Mouse (Mus musculus): ENCODE measurements around the gene Hoxb13. TPM values are rescaled to one million over a fixed set of nuclear protein-coding genes. Genes with fewer than 3 reads are reported as not detected.

Hoxb13 gene
- polyA plus RNA-seq, 1 experiment, result 0.11 TPM

DNA sequence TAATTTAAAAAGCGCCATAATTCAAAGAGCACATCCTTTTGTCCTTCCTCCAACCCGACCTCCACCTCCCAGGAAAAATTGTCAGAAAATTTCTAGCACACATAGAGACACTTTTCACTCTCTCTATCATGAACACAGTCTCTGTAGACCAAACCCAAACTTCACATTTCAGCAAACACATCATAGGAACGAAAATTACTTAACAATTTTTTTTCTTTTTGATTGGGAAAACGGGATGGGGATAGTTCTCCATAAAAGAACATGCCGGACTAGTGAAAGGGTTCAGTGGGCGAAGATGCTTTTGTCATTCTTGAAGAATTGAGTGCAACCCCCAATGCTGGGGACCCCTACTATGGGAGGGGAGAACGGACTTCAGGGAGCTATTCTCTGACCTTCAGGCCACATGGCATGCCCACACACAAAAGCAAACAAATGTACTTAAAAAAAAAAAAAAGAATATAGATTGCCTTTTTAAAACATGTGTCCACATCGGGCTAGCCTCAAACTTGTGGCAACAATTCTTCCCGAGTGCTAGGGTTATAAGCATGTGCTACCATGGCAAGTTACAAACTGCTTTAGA, 18.1 kb upstream of the Hoxb13 start:
- Histone ChIP-seq H3K4me1 (ENCODE audit: control insufficient read depth, insufficient read depth, insufficient read length, low read length) (peaks cover 3% of the 10 kb centered on the region; the same call in 1 of the 2 replicates), H3K27ac (ENCODE audit: insufficient read depth, low read depth, low read length) (no peak overlapping the region), H3K36me3 (ENCODE audit: control insufficient read depth, insufficient read depth, low read length) (no peaks in the 10 kb centered on the region), H3K4me3 (ENCODE audit: low read depth, low read length) (no peak overlapping the region), H3K27me3 (ENCODE audit: control insufficient read depth, insufficient read depth, low read length) (peaks cover 77% of the 10 kb centered on the region)
- 8% methylated on average over 9 of the region's 9 CpGs for WGBS
- TF ChIP-seq CTCF (IDR thresholded peaks at IDR 0.05; ENCODE audit: extremely low read depth, insufficient read length, insufficient replicate concordance, low read depth, low read length) (no peak), POLR2A (IDR thresholded peaks at IDR 0.05; ENCODE audit: low read depth, low read length) (no peak)

DNA sequence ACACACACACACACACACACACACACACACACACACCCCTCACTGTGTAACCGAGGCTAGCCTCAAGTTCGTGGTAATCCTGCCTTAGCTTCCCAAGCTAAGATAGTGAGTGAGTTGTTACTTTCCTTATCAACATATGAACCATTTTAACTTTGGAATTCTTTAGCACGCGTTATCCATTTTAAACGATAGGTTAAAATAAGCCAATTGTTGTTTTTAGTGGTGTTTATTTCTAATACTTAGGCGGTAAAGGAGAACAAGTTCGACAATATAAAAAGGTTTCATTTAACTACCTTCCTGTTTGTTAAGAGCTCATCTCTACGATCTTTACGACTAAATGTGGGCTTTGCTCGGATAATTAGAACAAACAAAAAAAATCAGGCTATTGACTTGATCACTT, 17.3 kb upstream of the Hoxb13 start:
- Histone ChIP-seq H3K27me3 (ENCODE audit: control insufficient read depth, insufficient read depth, low read length) (peaks cover 74% of the 10 kb centered on the region), H3K27ac (ENCODE audit: insufficient read depth, low read depth, low read length) (no peak overlapping the region), H3K36me3 (ENCODE audit: control insufficient read depth, insufficient read depth, low read length) (no peaks in the 10 kb centered on the region), H3K4me3 (ENCODE audit: low read depth, low read length) (no peak overlapping the region), H3K4me1 (ENCODE audit: control insufficient read depth, insufficient read depth, insufficient read length, low read length) (peaks cover 3% of the 10 kb centered on the region; the same call in 1 of the 2 replicates)
- TF ChIP-seq CTCF (IDR thresholded peaks at IDR 0.05; ENCODE audit: extremely low read depth, insufficient read length, insufficient replicate concordance, low read depth, low read length) (no peak), POLR2A (IDR thresholded peaks at IDR 0.05; ENCODE audit: low read depth, low read length) (no peak)
- WGBS, result 3% methylated on average over 10 of the region's 10 CpGs

DNA sequence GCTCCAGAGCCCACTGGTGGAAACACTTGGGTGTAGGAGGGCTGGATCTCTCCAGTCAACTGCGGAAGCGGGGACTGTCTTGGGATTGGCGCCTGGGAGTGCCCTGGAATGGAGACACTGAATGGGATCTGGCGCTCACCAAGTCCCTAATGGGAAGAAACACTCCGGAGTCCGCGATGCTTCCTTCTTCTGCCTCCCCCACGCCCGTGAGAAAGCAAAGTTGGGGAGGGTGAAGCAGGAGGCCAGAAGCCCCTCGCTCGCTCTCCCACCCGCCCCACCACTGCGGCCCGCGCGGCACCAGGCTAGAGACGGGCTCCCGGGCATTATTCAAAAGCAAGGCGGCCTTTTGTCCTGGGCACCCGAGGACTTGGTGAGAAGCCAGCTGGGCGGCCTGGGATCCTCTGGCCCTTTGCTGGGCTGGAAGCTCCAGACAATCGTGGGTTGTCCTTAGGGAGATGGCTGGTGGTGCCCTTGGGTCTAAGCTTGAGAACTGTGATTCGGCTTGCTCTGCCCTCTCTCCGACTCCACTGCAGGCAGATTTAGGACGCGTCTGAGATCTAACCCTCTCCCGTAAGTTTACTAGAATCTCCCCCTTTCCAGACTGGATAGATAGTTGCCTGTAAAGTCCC, 16.5 kb upstream of the Hoxb13 start:
- TF ChIP-seq POLR2A (IDR thresholded peaks at IDR 0.05; ENCODE audit: low read depth, low read length) (no peak), CTCF (IDR thresholded peaks at IDR 0.05; ENCODE audit: extremely low read depth, insufficient read length, insufficient replicate concordance, low read depth, low read length) (no peak)
- WGBS, result 3% methylated on average over 27 of the region's 27 CpGs
- H3K27me3 ChIP-seq (ENCODE audit: control insufficient read depth, insufficient read depth, low read length), result peaks cover 74% of the 10 kb centered on the region

DNA sequence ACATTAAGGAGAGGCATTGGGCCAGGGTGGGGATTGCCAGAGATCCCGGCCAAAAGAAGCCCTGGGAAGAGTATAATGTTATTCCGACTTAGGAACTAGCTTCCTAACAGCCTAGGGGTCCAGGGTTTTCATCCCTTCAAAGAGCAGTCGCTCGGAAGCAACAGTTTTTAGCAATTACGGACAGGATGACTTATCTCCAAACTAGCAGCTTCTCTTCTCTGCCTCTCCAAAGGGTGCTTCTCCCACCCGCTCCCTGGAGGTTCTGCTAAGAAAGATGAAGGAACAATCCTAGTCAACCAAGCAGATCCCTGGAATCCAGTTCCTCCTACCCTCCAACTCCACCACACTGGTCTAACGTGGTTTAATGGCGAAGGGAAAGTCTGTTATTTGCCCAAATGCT, 15.8 kb upstream of the Hoxb13 start:
- Histone ChIP-seq H3K27me3 (ENCODE audit: control insufficient read depth, insufficient read depth, low read length) (peaks cover 72% of the 10 kb centered on the region), H3K4me3 (ENCODE audit: low read depth, low read length) (no peak overlapping the region), H3K27ac (ENCODE audit: insufficient read depth, low read depth, low read length) (no peak overlapping the region), H3K4me1 (ENCODE audit: control insufficient read depth, insufficient read depth, insufficient read length, low read length) (no peaks in the 10 kb centered on the region), H3K36me3 (ENCODE audit: control insufficient read depth, insufficient read depth, low read length) (no peaks in the 10 kb centered on the region)
- 4% methylated on average over 8 of the region's 8 CpGs for WGBS
- TF ChIP-seq CTCF (IDR thresholded peaks at IDR 0.05; ENCODE audit: extremely low read depth, insufficient read length, insufficient replicate concordance, low read depth, low read length) (no peak), POLR2A (IDR thresholded peaks at IDR 0.05; ENCODE audit: low read depth, low read length) (no peak)

More for the DNA sequence above, 16.5 kb upstream of the Hoxb13 start:
- Histone ChIP-seq H3K4me3 (ENCODE audit: low read depth, low read length) (no peak overlapping the region), H3K36me3 (ENCODE audit: control insufficient read depth, insufficient read depth, low read length) (no peaks in the 10 kb centered on the region), H3K4me1 (ENCODE audit: control insufficient read depth, insufficient read depth, insufficient read length, low read length) (peaks cover 3% of the 10 kb centered on the region; the same call in 1 of the 2 replicates), H3K27ac (ENCODE audit: insufficient read depth, low read depth, low read length) (no peak overlapping the region)

- no peak for TF ChIP-seq POLR2A (IDR thresholded peaks at IDR 0.05; ENCODE audit: low read depth, low read length)
- H3K4me3 ChIP-seq (ENCODE audit: low read depth, low read length), result no peak overlapping the region
- no peaks in the 10 kb centered on the region for H3K36me3 ChIP-seq (ENCODE audit: control insufficient read depth, insufficient read depth, low read length)
- H3K27me3 ChIP-seq (ENCODE audit: control insufficient read depth, insufficient read depth, low read length), result peaks cover 71% of the 10 kb centered on the region
- H3K27ac ChIP-seq (ENCODE audit: insufficient read depth, low read depth, low read length), result no peak overlapping the region
- H3K4me1 ChIP-seq (ENCODE audit: control insufficient read depth, insufficient read depth, insufficient read length, low read length), result no peaks in the 10 kb centered on the region
- WGBS, result 3% methylated on average over 6 of the region's 6 CpGs
These were observed 15.1 kb upstream of the Hoxb13 start for GRCm38 (mm10) chr11:96178911-96179503.

DNA sequence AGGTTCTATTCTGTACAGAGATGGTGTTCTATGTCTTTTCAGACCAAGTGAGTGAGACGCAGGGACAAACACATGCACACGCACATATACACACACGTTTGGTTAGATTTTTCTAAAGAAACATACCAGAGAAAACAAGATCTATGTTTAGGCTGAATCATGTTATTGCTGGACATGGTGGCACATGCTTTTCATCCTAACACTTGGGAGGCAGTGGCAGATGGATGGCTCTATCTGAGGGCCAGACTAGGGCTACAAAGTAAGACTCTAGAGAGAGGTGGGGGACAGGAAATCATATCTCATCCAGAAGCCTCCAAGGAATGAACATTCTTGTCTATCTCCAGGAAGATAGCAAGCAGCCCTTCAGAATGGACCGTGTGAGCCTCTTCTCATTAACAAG, 13.1 kb upstream of the Hoxb13 start:
- Histone ChIP-seq H3K27ac (ENCODE audit: insufficient read depth, low read depth, low read length) (no peak overlapping the region), H3K36me3 (ENCODE audit: control insufficient read depth, insufficient read depth, low read length) (no peaks in the 10 kb centered on the region), H3K4me1 (ENCODE audit: control insufficient read depth, insufficient read depth, insufficient read length, low read length) (no peaks in the 10 kb centered on the region), H3K4me3 (ENCODE audit: low read depth, low read length) (no peak overlapping the region), H3K27me3 (ENCODE audit: control insufficient read depth, insufficient read depth, low read length) (peaks cover 61% of the 10 kb centered on the region)
- 29% methylated on average over 4 of the region's 4 CpGs for WGBS
- no peak for TF ChIP-seq CTCF (IDR thresholded peaks at IDR 0.05; ENCODE audit: extremely low read depth, insufficient read length, insufficient replicate concordance, low read depth, low read length)
- no peak for TF ChIP-seq POLR2A (IDR thresholded peaks at IDR 0.05; ENCODE audit: low read depth, low read length)

- Histone ChIP-seq H3K4me3 (ENCODE audit: low read depth, low read length) (no peak overlapping the region), H3K36me3 (ENCODE audit: control insufficient read depth, insufficient read depth, low read length) (no peaks in the 10 kb centered on the region), H3K27me3 (ENCODE audit: control insufficient read depth, insufficient read depth, low read length) (peaks cover 64% of the 10 kb centered on the region), H3K4me1 (ENCODE audit: control insufficient read depth, insufficient read depth, insufficient read length, low read length) (peaks cover 6% of the 10 kb centered on the region; the same call in 1 of the 2 replicates), H3K27ac (ENCODE audit: insufficient read depth, low read depth, low read length) (no peak overlapping the region)
- TF ChIP-seq CTCF (IDR thresholded peaks at IDR 0.05; ENCODE audit: extremely low read depth, insufficient read length, insufficient replicate concordance, low read depth, low read length) (no peak), POLR2A (IDR thresholded peaks at IDR 0.05; ENCODE audit: low read depth, low read length) (no peak)
These were observed 9.9 kb upstream of the Hoxb13 start for GRCm38 (mm10) chr11:96184233-96184632.

All from small intestine, adult 2 months (tissue).